Mouse (Mus musculus) lung, adult 2 months (tissue): ENCODE data around the gene Siglecg.
"Not testable (repeated sequence)": the region's sequence is repeated elsewhere in the genome, so short reads cannot be mapped to it uniquely, and the experiment has no call there.

ENCODE experiments used
- CTCF ChIP-seq: fragments of 200-500 bp; IDR thresholded peaks from 2 replicates; pipeline ENCODE4 v1.5.1; 2011; ENCODE audit warnings: mild to moderate bottlenecking, low read length, control low read depth; ENCODE audit not compliant: insufficient read depth
- POLR2A ChIP-seq: fragments of 200-500 bp; IDR thresholded peaks from 2 replicates; pipeline ENCODE4 v1.6.1; 2011; ENCODE audit warnings: low read depth, mild to moderate bottlenecking, control low read depth, low read length, borderline replicate concordance; ENCODE audit errors: extremely low read depth

DNA sequence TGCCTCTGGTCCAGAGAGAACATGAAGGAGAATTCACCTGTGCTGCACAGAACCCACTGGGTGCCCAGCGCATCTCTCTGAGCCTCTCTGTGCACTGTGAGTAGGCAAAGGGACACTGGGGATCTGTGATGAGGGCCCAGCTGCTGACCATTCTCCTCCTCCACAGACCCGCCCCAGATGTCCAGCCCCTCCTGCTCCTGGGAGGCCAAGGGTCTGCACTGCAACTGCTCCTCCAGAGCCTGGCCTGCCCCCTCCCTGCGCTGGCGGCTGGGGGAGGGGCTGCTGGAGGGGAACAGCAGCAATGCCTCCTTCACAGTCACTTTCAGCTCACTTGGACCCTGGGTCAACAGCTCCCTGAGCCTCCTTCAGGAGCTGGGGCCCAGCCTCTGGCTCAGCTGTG, 3.7 kb downstream of the Siglecg start:
- TF ChIP-seq CTCF, POLR2A: not testable (repeated sequence)
